Mouse (Mus musculus) c-Kit-positive CD71-positive TER-119-negative erythroid progenitor cells, embryonic 14.5 days (primary cell): ENCODE measurements at regions not wholly inside any gene's neighbourhood (a gene's known extent, or its start where the extent isn't known, plus 50 kb on each side); places are given as distances from the start of the nearest gene placed in this dataset.
A peak's percentile ranks its signal among the peaks of the same experiment; 100 is the strongest.

ENCODE experiments used
- DNase-seq: peaks from one replicate; pipeline ENCODE4 v3.0.0-alpha.2; 2013; ENCODE audit warnings: low read depth

DNA sequence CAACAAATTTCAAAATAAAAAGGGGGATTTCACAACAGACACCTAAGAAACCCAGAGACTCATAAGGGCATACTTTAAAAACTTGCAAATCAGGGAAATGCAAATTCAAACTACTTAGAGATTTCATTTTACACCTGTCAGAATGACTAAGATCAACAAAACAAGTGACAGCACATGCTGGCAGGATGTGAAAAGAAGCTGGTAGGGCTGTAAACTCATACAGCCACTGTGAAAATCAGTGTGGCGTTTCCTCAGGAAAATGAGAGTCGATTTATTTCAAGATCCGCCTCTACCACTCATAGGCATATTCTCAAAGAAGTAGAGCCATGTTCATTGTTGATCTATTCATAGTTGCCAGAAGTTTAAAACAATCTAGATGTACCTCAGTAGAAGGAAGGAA, 133.6 kb upstream of the Veph1 start:
- DNase-seq: no peak

DNA sequence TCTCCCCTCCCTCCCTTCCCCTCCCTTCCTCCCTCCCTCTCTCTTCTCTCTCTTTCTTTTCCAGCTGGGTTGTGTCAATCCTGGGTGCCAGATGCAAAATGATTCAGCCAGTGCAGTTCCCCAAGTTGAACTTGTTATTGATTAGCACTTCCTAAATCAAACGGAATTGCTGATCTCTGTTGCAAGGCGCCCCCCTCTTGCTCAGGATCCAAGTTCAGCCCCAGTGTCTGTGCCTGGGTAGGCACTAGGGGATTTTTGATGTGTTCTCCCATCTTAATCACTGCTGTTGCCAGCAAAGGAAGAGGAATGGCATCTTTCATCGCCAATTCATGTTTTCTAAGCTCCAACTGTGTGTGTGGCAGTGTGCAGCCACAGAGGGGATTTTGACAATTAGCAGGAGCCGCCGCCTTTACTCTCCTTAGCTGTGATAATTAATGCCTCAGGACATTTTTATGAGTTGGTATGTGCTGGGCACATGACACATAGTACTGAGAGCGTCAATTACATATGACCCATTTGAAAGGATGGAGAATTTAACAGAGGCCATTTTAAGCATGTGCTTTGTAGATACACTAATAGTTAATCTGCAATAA, 125.9 kb upstream of the Veph1 start:
- DNase-seq: no peak

DNA sequence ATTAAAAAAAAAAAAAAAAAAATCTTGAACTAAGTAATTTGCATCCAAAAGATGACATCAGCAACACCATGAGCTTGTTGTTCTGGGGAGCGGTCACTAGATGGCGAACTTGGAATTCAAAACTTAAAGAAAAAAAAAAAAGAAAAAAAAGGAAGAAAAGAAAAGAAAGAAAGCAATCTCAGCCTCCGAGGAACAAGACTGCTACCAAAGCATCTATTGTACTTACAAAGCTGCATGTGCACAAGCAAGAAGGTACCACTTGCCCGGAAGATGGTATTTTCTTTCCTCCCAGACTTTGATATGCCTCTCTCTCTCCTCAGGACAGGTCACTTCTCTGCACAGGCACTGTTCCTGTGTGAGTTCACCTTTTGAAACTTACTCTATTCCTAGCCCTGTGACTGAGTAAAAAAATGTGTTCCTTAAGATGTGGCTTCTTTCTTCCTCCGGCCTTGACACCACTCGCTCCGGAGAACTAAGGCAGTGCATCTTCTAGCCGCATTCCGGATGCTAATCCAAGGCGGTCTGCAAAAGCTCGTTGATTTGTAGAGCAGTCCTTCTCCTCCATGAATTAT, 114.2 kb upstream of the Veph1 start:
- DNase-seq: peak; percentile 22

GRCm38 (mm10) chr3:66408791-66409190, 112.2 kb upstream of the Veph1 start:
- DNase-seq: no peak

DNA sequence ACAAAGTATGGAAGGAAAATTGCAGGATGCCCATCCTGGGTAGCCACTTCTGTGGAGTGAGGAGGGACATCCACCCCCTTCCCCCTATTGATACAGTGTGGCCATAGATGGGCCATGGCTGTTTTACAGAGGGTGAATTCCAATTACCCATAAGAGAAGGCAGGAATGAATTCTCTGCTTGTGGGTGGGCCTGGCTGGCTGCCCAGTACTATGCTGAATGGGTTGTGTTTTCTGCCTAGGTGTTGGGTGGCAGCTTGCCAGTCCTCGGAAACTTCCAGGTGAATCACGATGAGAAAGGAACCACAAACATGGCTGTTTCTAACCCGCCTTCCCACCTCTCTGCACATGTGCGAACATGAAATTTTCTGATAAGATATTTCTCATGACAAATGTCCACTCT, 109.0 kb upstream of the Veph1 start:
- DNase-seq: no peak

- DNase-seq: no peak
These were observed 107.1 kb upstream of the Veph1 start for GRCm38 (mm10) chr3:66403707-66404106.

- DNase-seq: no peak
These were observed 104.3 kb upstream of the Veph1 start for GRCm38 (mm10) chr3:66400791-66401568.

DNA sequence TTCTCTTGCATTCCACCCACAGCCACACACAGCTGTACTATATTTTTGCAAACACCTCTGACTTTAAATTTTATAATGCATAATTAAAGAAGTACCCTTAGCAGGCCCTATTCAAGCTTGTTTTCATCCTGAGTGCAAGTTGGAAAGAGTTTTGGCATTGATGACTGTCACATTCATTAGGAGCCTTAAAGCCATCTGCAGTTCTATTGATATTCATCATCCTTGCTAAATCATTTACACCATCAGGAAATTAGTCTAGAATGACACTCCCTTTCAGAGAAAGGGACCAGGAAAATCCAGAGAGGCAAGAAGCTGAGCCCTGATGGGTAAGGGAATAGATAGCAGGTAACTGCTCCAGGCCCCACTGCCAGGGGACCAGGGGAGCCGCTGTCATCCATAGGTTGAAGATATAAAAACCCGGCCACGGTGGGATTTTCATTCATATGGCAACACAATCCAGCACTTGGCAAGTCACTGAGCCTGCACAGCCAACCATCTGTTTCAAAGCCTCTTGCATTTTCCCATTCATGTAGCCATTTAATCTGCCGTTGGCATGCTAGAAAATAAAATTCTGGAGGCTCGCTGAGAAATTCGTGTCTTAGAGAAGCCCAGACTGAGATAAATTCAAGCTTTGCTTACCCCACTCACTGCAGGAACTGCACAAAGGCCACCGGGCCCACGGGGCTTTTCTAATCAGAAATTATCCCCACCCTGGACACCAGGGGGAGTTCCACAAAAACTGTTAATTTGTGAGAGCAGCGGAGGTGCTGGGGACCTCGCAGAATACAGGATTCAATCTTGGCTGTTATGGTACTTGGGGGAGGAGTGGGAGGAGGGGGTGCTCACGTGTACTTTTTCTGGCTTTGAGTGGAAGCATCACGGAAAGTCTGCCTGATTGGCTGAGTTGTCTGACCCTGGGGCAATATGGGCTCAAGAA, 101.8 kb upstream of the Veph1 start:
- DNase-seq: peak; percentile 13

- no peak for DNase-seq
These were observed 78.7 kb upstream of the Veph1 start for GRCm38 (mm10) chr3:66375088-66375910.

DNA sequence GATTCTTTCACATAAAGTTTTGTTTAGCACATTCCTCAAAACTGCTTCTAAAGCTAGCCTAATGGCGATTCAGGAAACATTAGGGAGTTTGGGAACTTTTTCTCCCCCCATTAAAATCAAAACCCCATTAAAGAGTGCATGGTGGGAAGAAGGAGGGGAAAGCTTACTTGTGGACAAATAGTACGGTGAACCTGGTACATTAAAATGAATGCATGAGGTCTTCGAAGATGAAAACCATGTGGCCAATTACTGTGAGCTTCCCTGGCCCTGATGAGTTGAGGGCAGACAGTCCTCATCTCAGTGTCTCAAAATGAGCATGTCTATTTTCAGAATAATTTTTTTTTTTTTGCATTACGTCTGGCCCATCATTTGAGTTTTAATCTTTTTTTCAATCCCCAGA, 78.0 kb upstream of the Veph1 start:
- no peak for DNase-seq

DNA sequence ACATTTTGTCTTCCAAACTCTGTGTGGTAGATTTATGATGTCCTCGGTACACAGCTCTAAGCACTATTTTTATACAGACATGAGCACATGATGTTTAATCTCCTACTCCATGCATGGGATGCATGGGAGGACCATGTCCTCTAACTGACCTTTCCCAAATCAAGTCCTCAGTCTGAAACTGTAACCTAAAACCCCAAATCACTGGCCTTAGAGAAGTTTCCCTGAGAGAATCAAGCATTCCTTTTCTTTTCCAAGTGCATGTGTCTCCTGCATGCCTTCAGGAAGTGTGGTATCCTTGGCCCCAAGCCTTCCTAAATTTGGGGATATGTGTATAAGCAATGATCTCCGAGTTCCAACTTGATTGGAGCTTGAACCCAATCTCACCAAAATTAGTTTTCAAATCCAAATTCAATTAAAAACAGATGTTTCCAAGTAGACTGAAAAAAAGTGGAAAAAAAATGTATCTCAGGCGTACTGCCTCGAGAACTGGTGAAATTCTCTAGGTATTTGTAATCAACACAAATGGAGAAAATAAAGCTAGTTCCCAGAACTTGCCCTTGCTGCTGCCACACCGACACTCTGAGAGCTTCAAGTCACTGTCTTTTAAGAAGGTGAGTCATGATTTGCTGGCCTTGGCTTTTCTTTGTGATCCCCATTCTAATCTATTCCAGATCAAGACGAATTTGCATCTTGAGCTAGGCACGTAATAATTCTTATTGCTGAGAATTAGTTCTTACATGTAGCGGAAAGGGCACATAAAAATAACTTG, 77.4 kb upstream of the Veph1 start:
- no peak for DNase-seq
